Mouse (Mus musculus) limb, embryonic 12.5 days (tissue): ENCODE data around the gene Sparc. TPM values are rescaled to one million over a fixed set of nuclear protein-coding genes. Genes with fewer than 3 reads are reported as not detected.
A peak's percentile ranks its signal among the peaks of the same experiment; 100 is the strongest.

Experiments
- ATAC-seq: fragments of 200-750 bp; cut with Nextera tagmentation; 2 replicates; pipeline ENCODE4 v1.8.0; 2017; ENCODE audit warnings: low read depth, moderate TSS enrichment; ENCODE audit not compliant: insufficient number of reproducible peaks, insufficient read depth, low FRiP score, low TSS enrichment
- H3K27ac ChIP-seq: fragments of 300-500 bp; sonication (generic); 2 replicates; pipeline ENCODE4 v1.5.1; 2016; ENCODE audit warnings: mild to moderate bottlenecking, moderate library complexity
- H3K27me3 ChIP-seq: fragments of 300-500 bp; sonication (generic); 2 replicates; pipeline ENCODE4 v1.6.1; 2016; ENCODE audit warnings: mild to moderate bottlenecking, moderate library complexity
- H3K36me3 ChIP-seq: fragments of 300-500 bp; sonication (generic); 2 replicates; pipeline ENCODE4 v1.6.1; 2016; ENCODE audit warnings: mild to moderate bottlenecking, moderate library complexity
- H3K4me1 ChIP-seq: fragments of 300-500 bp; sonication (generic); replicated peaks from 2 replicates; pipeline ENCODE4 v1.6.1; 2016
- H3K4me2 ChIP-seq: fragments of 300-500 bp; sonication (generic); 2 replicates; pipeline ENCODE4 v1.6.1; 2016; ENCODE audit warnings: mild to moderate bottlenecking, moderate library complexity
- H3K4me3 ChIP-seq: fragments of 300-500 bp; sonication (generic); replicated peaks from 2 replicates; pipeline ENCODE4 v1.5.1; 2016; ENCODE audit warnings: mild to moderate bottlenecking
- H3K9ac ChIP-seq: fragments of 300-500 bp; sonication (generic); replicated peaks from 2 replicates; pipeline ENCODE4 v1.6.1; 2016; ENCODE audit warnings: mild to moderate bottlenecking, moderate library complexity
- H3K9me3 ChIP-seq: fragments of 300-500 bp; sonication (generic); 2 replicates; pipeline ENCODE4 v1.6.1; 2016; ENCODE audit warnings: mild to moderate bottlenecking, moderate library complexity
- WGBS: fragments of 180-500 bp; shearing (Covaris S2); methylation state at CpG from one replicate; pipeline ENCODE4 v1.1.7; 2016; 5-methylcytosine and 5-hydroxymethylcytosine counted together
- polyA plus RNA-seq: library from polyadenylated mRNA; unstranded; fragments of >200 nt; fragmentation: Nextera tagmentation; extraction: Ambion mirVana; gene quantifications from 2 replicates; pipeline ENCODE4 v1.2.1, GENCODE M21; 2016

Sparc gene
- polyA plus RNA-seq, 1 experiment from 2014 or later = 444 TPM

DNA sequence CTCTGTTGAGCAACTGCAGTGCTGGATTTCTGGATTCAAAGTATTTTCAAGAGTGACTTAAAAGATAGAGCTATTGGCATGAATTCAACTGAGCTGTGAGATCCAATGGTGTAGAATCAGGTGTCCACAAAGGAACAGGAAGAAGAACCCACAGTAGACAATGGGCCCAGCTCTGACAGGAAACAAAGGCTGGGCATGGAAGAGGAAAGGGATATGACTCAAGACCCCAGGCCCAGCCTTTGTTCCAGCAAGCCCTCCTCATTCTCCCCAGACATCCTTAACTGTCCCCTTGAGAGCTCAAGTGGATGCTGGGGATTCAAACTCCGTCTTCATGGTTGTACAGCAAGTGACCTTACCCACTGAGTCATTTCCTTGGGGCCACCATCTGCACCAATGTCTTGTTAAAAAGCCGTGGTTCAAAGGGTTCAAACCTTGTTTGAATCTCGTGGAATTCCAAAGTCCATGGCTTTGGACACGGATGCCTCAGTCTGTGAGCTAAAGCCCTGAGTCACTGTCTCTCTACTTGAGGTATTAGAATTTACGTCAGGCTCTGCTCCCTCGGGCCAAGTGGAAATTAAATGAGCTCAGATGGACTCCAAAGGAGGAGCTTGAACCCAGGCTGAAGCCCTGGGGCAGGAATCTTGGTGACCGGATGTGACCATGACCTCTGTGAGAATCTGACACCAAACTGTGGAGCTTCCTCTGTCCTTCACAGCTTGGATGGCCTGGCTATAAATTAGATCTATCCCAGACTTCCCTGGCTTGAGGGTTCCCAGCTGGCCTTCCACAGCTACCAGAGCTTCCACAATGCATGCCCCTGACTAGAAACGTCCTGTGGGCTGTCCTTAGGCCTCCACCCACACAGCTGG is 17.1 kb downstream of the Sparc start:
- Histone ChIP-seq H3K27ac (no peak overlapping the region), H3K4me2 (no peak overlapping the region), H3K4me3 (no peak overlapping the region), H3K9ac (no peak overlapping the region), H3K4me1 (no peaks in the 10 kb centered on the region), H3K9me3 (no peaks in the 10 kb centered on the region), H3K36me3 (peaks cover 93% of the 10 kb centered on the region), H3K27me3 (no peaks in the 10 kb centered on the region)
- ATAC-seq = no peak
- WGBS = 63% methylated on average over 8 of the region's 8 CpGs

DNA sequence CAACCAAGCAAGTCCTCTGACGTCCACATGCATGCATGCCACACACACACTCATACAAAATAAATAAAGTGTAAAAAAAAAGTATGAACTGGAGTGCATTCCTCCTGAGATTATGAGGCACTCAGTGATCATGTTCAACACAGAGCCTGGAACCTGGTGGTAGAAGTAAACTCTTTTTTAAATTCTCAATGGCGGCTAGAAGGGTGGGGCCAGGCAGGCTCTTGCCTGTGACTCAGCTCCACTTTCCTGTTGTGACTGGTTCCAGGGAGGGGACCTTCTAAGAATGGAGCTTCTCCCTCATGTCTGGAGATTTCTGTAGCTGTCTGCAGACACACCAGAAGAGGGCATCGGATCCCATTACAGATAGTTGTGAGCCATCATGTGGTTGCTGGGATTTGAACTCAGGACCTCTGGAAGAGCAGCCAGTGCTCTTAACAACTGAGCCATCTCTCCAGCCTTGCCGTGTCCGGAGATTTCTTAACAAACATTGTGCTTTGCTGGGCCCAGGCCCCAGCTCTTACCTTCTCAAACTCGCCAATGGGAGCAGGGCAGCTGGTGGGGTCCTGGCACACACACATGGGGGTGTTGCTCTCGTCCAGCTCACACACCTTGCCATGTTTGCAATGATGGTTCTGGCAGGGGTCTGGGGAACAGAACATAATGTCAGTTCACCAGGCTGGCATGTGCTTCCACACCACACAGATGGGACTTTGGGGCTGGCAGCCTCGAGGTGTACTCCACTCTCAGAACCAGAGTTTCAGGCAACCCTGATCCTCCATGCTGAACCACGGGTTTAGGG is 18.1 kb downstream of the Sparc start:
- no peak overlapping the region for H3K4me2 ChIP-seq
- no peak overlapping the region for H3K9ac ChIP-seq
- H3K27ac ChIP-seq = no peak overlapping the region
- no peak for ATAC-seq
- H3K27me3 ChIP-seq = no peaks in the 10 kb centered on the region
- WGBS = 85% methylated on average over 9 of the region's 9 CpGs
- H3K9me3 ChIP-seq = no peaks in the 10 kb centered on the region
- no peak overlapping the region for H3K4me3 ChIP-seq
- peaks cover 98% of the 10 kb centered on the region for H3K36me3 ChIP-seq
- no peaks in the 10 kb centered on the region for H3K4me1 ChIP-seq

DNA sequence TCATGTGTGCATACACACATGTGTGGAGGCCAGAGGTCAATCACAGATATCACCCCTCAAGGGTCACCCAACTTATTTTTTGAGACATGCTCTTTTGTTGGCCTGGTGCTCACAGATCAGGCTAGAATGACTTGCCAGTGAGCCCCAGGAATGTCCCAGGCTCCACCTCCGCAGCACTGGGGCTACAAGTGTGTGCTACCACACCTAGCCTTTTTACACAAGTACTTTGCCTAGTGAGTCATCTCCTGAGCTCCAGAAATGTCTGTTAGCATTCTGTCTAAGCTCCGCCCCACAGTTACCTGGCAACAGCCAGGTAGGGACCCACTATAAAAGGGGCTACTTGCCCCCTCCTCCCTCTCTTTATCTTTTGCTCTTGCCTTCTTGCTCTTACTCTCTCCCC is 22.1 kb downstream of the Sparc start:
- peaks cover 92% of the 10 kb centered on the region for H3K36me3 ChIP-seq
- no peak overlapping the region for H3K9ac ChIP-seq
- ATAC-seq = no peak
- H3K4me1 ChIP-seq = no peaks in the 10 kb centered on the region
- no peak overlapping the region for H3K4me3 ChIP-seq
- H3K27me3 ChIP-seq = no peaks in the 10 kb centered on the region
- H3K4me2 ChIP-seq = no peak overlapping the region
- H3K9me3 ChIP-seq = no peaks in the 10 kb centered on the region
- WGBS = 90% methylated on average over 2 of the region's 2 CpGs
- no peak overlapping the region for H3K27ac ChIP-seq

DNA sequence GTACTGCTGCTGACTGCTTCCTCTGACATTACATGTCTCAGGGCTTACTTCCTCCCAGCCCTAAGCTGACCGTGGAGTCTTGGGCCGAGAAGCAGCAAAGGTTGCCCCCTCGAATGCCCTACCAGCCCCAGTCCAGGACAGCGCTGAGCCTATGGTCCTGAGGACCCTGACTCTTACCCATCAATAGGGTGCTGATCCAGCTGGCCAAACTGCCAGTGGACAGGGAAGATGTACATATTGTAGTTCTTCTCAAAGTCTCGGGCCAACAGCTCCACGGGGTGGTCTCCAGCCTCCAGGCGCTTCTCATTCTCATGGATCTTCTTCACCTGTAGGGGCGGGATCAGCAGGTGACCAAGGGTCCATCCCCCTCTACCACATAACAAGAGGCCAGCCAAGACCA is 24.6 kb downstream of the Sparc start:
- H3K4me3 ChIP-seq = no peak overlapping the region
- peaks cover 83% of the 10 kb centered on the region for H3K36me3 ChIP-seq
- no peak for ATAC-seq
- no peaks in the 10 kb centered on the region; the same call in 1 of the 2 replicates for H3K27me3 ChIP-seq
- no peak overlapping the region for H3K9ac ChIP-seq
- no peaks in the 10 kb centered on the region for H3K4me1 ChIP-seq
- no peak overlapping the region for H3K27ac ChIP-seq
- no peaks in the 10 kb centered on the region for H3K9me3 ChIP-seq
- WGBS = 89% methylated on average over 8 of the region's 8 CpGs
- H3K4me2 ChIP-seq = no peak overlapping the region

DNA sequence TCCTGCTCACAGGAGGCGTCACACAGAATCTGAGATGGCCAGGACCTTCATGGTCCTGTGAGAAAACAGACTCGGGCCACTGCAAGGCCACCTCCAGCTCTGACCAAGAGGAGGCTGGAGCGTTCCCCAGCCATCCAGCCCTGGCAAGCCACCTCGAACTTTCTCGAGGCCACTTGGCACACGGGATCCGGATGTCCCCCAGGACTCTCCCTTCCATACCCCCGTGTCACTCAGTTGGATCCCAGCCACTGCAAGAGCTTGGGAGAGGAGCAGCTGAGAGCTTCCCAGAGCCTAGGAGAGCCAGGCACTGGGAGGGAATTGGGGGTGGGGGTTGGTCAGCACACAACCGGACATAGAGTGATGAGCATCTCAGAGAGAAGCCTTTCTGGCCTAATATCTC is 25.5 kb downstream of the Sparc start:
- Histone ChIP-seq H3K4me2 (no peak overlapping the region), H3K4me3 (no peak overlapping the region), H3K9ac (no peak overlapping the region), H3K4me1 (no peaks in the 10 kb centered on the region), H3K36me3 (peaks cover 74% of the 10 kb centered on the region), H3K27me3 (no peaks in the 10 kb centered on the region; the same call in 1 of the 2 replicates), H3K27ac (no peak overlapping the region), H3K9me3 (no peaks in the 10 kb centered on the region)
- WGBS = 86% methylated on average over 9 of the region's 9 CpGs
- no peak for ATAC-seq

DNA sequence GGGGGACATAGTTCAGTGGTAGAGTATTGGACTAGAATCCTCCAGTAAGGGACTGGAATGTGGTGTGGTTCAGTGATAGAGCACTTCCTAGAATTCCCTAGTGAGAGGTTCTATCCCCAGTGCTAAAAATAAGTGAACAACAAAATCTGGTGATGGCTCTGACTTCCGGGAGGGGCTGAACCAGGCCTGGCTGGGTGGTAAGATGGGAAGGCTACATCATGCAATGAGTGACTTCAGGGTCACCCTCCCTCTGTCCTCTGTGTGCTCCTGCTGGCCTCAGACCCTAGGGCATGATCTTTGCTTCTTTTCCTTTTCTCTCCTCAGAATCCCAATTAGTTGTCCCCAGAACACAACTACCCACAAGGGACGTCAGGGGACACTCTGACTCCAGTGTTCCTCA is 25.9 kb downstream of the Sparc start:
- H3K27ac ChIP-seq = no peak overlapping the region
- no peak overlapping the region for H3K4me3 ChIP-seq
- H3K36me3 ChIP-seq = peaks cover 70% of the 10 kb centered on the region
- H3K9me3 ChIP-seq = no peaks in the 10 kb centered on the region
- WGBS = 81% methylated on average over 2 of the region's 2 CpGs
- ATAC-seq = no peak
- no peak overlapping the region for H3K9ac ChIP-seq
- no peaks in the 10 kb centered on the region; the same call in 1 of the 2 replicates for H3K27me3 ChIP-seq
- no peak overlapping the region for H3K4me2 ChIP-seq
- H3K4me1 ChIP-seq = no peaks in the 10 kb centered on the region

DNA sequence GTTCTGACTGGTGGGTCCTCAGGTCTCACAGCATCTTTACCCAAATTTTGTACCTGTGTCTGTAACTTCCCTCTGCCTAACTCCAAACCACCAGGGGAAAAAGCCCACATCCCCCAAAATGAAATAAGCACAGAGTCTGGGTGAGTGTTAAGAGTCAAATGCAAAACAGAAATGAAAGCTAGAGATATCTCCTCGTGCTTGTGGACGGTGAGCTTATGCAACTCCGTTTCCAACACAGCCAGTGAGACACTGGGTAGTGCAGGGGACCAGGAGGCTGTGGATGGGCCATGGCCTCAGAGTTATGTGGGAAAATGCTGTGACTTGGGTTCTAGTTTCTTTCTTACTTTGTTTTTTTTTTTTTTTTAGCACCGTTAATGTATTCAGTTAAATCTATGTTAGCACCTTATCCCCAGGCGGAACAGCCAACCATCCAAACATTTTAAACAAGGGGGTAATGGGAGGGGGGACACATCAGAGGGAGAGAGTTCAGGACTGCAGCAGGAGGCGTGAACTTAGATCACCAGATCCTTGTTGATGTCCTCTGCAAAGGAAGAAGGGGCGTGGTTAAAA is 27.8 kb downstream of the Sparc start:
- no peak for ATAC-seq
- Histone ChIP-seq H3K4me1 (no peaks in the 10 kb centered on the region), H3K27me3 (no peaks in the 10 kb centered on the region; the same call in 1 of the 2 replicates), H3K9me3 (no peaks in the 10 kb centered on the region), H3K9ac (no peak overlapping the region), H3K36me3 (peaks cover 54% of the 10 kb centered on the region), H3K27ac (no peak overlapping the region), H3K4me2 (no peak overlapping the region), H3K4me3 (no peak overlapping the region)
- WGBS = 66% methylated on average over 7 of the region's 7 CpGs

DNA sequence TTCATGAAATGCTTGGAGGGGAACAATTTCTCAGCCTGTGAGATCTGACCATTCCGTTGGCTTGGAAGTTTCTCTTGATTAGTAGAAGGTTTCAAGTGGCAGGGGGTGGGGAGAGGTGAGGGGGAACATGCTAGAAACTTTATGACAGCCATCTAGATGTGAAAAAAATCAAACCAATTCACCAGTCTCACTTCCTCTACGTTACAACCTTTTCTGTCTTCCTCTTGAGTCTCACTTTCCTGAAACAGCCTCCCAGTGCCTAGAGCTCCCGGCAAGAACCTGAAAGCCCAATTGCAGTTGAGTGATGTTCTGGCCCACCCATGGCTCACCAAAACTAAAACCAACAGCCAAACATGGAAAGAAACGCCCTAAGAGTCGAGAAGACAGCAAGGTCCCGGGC is 28.4 kb downstream of the Sparc start:
- H3K36me3 ChIP-seq = peaks cover 48% of the 10 kb centered on the region
- H3K27me3 ChIP-seq = no peaks in the 10 kb centered on the region; the same call in 1 of the 2 replicates
- H3K9ac ChIP-seq = no peak overlapping the region
- no peak overlapping the region for H3K4me3 ChIP-seq
- no peak overlapping the region for H3K27ac ChIP-seq
- WGBS = 72% methylated on average over 6 of the region's 6 CpGs
- ATAC-seq = no peak
- no peaks in the 10 kb centered on the region for H3K9me3 ChIP-seq
- H3K4me1 ChIP-seq = no peaks in the 10 kb centered on the region
- no peak overlapping the region for H3K4me2 ChIP-seq

DNA sequence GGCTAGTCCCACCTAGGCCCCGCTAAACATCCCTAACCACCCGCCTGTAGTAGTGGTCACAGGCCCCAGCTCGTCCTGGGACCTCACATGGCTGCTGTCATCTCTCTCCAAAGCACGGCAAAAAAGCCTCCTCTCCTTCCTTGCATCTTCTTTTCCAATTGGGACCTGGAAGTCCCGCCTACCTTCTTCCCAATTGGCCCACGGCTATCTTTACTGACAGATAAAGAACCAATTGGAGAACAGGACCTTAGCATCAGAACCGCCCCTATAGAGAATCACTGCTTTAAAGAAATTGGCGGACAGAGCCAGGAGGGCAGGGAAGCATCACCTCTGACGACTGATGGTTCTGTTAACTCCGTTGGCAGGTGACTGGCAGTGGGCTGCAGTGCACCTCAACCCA is 30.5 kb downstream of the Sparc start:
- Histone ChIP-seq H3K9ac (no peak overlapping the region), H3K27ac (no peak overlapping the region), H3K4me3 (no peak overlapping the region), H3K27me3 (no peaks in the 10 kb centered on the region; the same call in 1 of the 2 replicates), H3K4me1 (no peaks in the 10 kb centered on the region), H3K9me3 (no peaks in the 10 kb centered on the region), H3K4me2 (no peak overlapping the region), H3K36me3 (peaks cover 27% of the 10 kb centered on the region)
- ATAC-seq = no peak
- 30% methylated on average over 10 of the region's 10 CpGs for WGBS

DNA sequence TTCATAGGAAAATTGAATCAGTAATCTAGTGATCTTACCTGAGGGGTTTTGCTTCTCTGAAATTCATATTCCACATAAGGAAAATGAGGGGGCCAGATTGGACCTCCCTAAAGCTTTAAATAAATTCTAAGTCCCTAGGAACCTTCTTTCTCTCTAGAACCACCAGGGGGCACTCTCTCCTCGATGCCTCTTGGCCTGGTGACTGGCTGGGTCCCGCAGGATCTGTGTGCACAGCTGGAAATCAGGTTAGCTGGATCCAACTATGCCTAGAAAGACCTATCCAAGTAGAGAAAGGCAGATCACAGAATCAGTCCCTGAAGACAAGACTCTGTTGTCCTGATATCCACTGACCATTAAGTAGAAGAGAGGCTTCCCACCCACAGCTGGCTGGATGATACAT is 33.2 kb downstream of the Sparc start:
- H3K36me3 ChIP-seq = peaks cover 7% of the 10 kb centered on the region; the same call in 1 of the 2 replicates
- H3K9ac ChIP-seq = no peak overlapping the region
- H3K4me2 ChIP-seq = no peak overlapping the region
- no peak for ATAC-seq
- H3K27me3 ChIP-seq = no peaks in the 10 kb centered on the region
- H3K4me1 ChIP-seq = no peaks in the 10 kb centered on the region; the same call in 1 of the 2 replicates
- no peak overlapping the region for H3K4me3 ChIP-seq
- H3K9me3 ChIP-seq = no peaks in the 10 kb centered on the region
- H3K27ac ChIP-seq = no peak overlapping the region
- 2% methylated on average over 2 of the region's 2 CpGs for WGBS

DNA sequence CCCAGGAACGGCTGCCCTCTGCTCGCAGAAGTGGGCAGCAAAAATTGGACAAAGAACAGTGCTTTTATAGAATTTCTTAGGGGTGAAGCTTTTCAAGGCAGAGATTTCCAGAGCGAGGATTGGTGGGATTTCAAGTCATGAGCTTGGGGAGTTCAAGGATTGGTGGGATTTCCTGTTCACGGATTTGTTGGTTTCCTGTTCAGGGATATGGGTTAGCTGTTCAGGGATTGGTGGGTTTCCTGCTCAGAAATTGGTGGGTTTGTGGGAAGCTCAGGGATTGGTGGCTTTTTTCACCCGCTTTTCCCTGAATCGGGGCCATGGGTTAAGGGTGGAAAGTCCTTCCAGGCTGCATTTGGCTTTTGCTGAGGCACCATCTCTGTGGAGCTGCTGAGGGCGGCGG is 35.4 kb downstream of the Sparc start:
- no peak; the same call in 1 of the 2 replicates for ATAC-seq
- no peak overlapping the region for H3K27ac ChIP-seq
- H3K9ac ChIP-seq = no peak overlapping the region
- no peak overlapping the region for H3K4me3 ChIP-seq
- 57% methylated on average over 8 of the region's 8 CpGs for WGBS
- peak overlapping the region; percentile 37; the same call in 1 of the 2 replicates for H3K4me2 ChIP-seq
- H3K9me3 ChIP-seq = no peaks in the 10 kb centered on the region
- H3K4me1 ChIP-seq = peaks cover 5% of the 10 kb centered on the region; the same call in 1 of the 2 replicates
- H3K27me3 ChIP-seq = peaks cover 6% of the 10 kb centered on the region; the same call in 1 of the 2 replicates
- H3K36me3 ChIP-seq = no peaks in the 10 kb centered on the region
